Mouse (Mus musculus) stomach, postnatal 0 days (tissue): ENCODE results near the gene Iqce.

Experiments used
- CTCF ChIP-seq: IDR thresholded peaks from 2 replicates; pipeline ENCODE4 v1.5.1; 2016; ENCODE audit warnings: antibody characterized with exemption, low read depth, mild to moderate bottlenecking, moderate library complexity
- EP300 ChIP-seq: optimal IDR thresholded peaks from 2 replicates; pipeline ENCODE3; 2016; ENCODE audit warnings: antibody characterized with exemption

DNA sequence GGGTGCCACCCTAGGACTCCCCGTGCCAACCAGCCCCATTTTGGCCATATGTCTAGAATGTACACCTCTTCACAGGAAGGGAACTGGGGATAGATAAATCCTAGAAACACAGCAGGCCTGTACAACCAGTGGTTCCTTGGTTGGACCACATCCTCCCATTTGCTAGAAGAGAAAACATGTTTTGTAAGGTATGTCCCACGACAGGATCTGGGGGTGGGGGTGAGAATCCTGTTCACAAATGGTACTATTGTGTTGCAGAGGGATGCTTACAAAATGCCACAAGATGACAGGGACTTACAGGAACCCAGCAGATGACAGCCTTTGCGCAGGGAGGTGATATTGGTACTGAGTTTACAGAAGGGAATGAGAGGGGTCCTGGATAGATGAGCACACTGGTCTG is 64.2 kb downstream of the Iqce start:
- TF ChIP-seq CTCF (no peak), EP300 (no peak)
